ENCODE assay signal across 8 mouse cellular contexts in the genomic region with DNA sequence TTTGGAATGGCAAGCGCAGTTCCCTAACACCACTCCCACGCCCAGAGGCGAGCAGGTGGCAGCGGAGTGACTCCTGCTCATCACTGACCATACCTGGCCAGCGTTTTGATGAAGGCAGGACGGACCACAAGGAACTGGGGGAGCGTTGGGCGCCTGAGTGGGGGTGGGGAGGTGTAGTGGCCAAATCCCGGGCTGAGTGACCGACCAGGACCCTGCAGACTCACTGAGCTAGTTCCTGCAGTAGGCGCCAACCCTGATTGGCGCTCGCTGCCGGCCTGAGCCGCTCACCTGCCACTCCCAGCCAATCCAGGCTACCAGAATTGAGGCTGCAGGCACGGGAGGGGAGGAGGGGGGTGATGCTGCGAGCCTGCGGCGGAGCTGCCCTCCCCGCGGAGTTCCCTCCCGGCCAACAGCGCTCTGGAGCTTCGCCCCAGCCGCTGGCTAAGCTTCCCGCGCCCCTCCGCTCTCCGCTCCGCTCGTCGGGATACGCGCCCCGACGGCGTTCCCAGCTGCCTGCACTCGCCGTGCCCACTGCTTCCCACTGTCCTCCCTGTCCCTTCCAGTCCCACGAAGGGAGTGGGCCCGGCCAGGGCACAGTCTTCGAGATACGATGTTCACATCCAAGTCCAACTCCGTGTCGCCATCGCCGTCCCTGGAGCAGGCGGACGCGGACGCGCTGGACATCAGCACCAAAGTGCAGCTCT. TPM values are rescaled to one million over a fixed set of nuclear protein-coding genes. Genes with fewer than 3 reads are reported as not detected.
DNase-seq lines count a peak whose midpoint lies in the region; ATAC-seq lines count a peak whose summit lies in the region.

TSS of gene Plekhd1 (plus strand) at position 323 of the 704 bp plus-strand sequence.

- peak; percentile 72 for DNase-seq in ovary, adult 18-20 months (ENCODE audit: low spot score)
- DNase-seq in ovary, postnatal 10 days (ENCODE audit: low spot score) = no peak
- DNase-seq in heart, postnatal 10 days = peak; percentile 27 to 37
- peak; percentile 78 for DNase-seq in kidney, postnatal 36 days
- DNase-seq in retina, embryonic 14.5 days (ENCODE audit: low spot score) = peak; percentile 68
- no peak for DNase-seq in thymus, postnatal 0 days (ENCODE audit: low spot score)

- peak within 1 kb of the TSS; percentile 44 for H3K9ac ChIP-seq in embryonic facial prominence, embryonic 12.5 days
- H3K9ac ChIP-seq in lung, embryonic 16.5 days (ENCODE audit: low read length) = peak within 1 kb of the TSS; percentile 60

- peak within 1 kb of the TSS; percentile 37 for H3K4me3 ChIP-seq in embryonic facial prominence, embryonic 12.5 days
- H3K4me3 ChIP-seq in lung, embryonic 16.5 days (ENCODE audit: low read length) = peak within 1 kb of the TSS; percentile 47

- peak; percentile 83 for ATAC-seq in embryonic facial prominence, embryonic 12.5 days (ENCODE audit: insufficient number of reproducible peaks, insufficient read depth, low FRiP score, low TSS enrichment)
- ATAC-seq in lung, embryonic 16.5 days (ENCODE audit: low read depth) = peak; percentile 81

- H3K27ac ChIP-seq in embryonic facial prominence, embryonic 12.5 days = no peak within 1 kb of the TSS
- peak within 1 kb of the TSS; percentile 62 for H3K27ac ChIP-seq in lung, embryonic 16.5 days (ENCODE audit: low read length)

- no peaks in the 10 kb centered on the region for H3K9me3 ChIP-seq in embryonic facial prominence, embryonic 12.5 days
- no peaks in the 10 kb centered on the region for H3K9me3 ChIP-seq in lung, embryonic 16.5 days (ENCODE audit: control insufficient read depth, low read length)

- WGBS in embryonic facial prominence, embryonic 12.5 days = under 1% methylated on average over 34 of the region's 52 CpGs
- WGBS in lung, embryonic 16.5 days = under 1% methylated on average over 47 of the region's 52 CpGs

- intact Hi-C loops in heart, postnatal 10 days (cut with DNase I) = no loop called here

- H3K4me1 ChIP-seq in embryonic facial prominence, embryonic 12.5 days = peaks cover 23% of the 10 kb centered on the region
- H3K4me1 ChIP-seq in lung, embryonic 16.5 days (replicated peaks; ENCODE audit: control insufficient read depth, insufficient read depth, low read length) = peaks cover 28% of the 10 kb centered on the region

- H3K27me3 ChIP-seq in embryonic facial prominence, embryonic 12.5 days = peaks cover 47% of the 10 kb centered on the region
- peaks cover 22% of the 10 kb centered on the region for H3K27me3 ChIP-seq in lung, embryonic 16.5 days (ENCODE audit: control insufficient read depth, insufficient read depth, low read depth, low read length)

- H3K36me3 ChIP-seq in embryonic facial prominence, embryonic 12.5 days = no peaks in the 10 kb centered on the region
- no peaks in the 10 kb centered on the region for H3K36me3 ChIP-seq in lung, embryonic 16.5 days (ENCODE audit: control insufficient read depth, insufficient read depth, low read length)

- H3K4me2 ChIP-seq in embryonic facial prominence, embryonic 12.5 days (replicated peaks) = peak within 1 kb of the TSS; percentile 66
- H3K4me2 ChIP-seq in lung, embryonic 16.5 days (ENCODE audit: low read depth, low read length) = peak within 1 kb of the TSS; percentile 70

RNA-seq across cellular contexts. Expression of gene Plekhd1, which starts in this region (rescaled TPM):
- polyA plus RNA-seq in embryonic facial prominence, embryonic 12.5 days (2016; fragmentation: Nextera tagmentation; extraction: Ambion mirVana) = 1.5 and 2.5 TPM in 2 replicates
- under 1 TPM; 0.25 to 0.60 TPM for total RNA-seq in heart, postnatal 10 days (2021)
- polyA plus RNA-seq in lung, embryonic 16.5 days (2015; fragmentation: Nextera tagmentation; extraction: Ambion mirVana) = 3.6 and 4.1 TPM in 2 replicates
- polyA plus RNA-seq in thymus, postnatal 0 days (2015; fragmentation: Nextera tagmentation; extraction: Ambion mirVana) = 0.08 and 0.16 TPM in 2 replicates

Comparison
In these comparisons a context has a peak if more than half of its experiments do, and no peak if none do; other contexts are left out.
1. DNase-seq: peak in ovary, adult 18-20 months (single experiment), kidney, postnatal 36 days (2 of 2) and retina, embryonic 14.5 days (single experiment); none in ovary, postnatal 10 days (single experiment) and thymus, postnatal 0 days (single experiment).
2. Peak in DNase-seq in heart, postnatal 10 days; RNA of the gene not detected or under 1 TPM.